Mouse (Mus musculus): Measurements from ENCODE around the gene Thra.
"Not testable (repeated sequence)": the region's sequence is repeated elsewhere in the genome, so short reads cannot be mapped to it uniquely, and the experiment has no call there.

The Thra gene

DNA sequence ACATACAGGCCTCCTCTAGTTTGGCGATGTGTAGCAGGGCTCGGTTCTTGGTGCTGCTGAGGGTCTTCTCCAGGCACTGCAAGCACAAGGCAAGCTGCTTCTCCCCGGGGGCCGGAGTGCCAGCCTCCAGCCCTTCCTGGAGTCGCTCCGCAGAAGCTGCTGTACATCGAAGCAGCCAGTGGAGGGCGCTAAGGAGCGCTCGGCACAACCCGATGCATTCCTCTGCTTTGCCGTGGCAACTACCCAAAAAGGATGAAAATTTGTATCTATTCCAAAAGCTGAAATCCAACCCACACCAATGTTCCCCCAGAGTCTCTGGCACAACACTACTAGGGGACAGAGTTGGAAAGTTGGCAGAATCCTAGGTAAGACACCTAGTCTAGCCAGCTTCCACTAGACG is 22.5 kb upstream of the Thra start:
- DNase-seq (ENCODE audit: low spot score): no peak

DNA sequence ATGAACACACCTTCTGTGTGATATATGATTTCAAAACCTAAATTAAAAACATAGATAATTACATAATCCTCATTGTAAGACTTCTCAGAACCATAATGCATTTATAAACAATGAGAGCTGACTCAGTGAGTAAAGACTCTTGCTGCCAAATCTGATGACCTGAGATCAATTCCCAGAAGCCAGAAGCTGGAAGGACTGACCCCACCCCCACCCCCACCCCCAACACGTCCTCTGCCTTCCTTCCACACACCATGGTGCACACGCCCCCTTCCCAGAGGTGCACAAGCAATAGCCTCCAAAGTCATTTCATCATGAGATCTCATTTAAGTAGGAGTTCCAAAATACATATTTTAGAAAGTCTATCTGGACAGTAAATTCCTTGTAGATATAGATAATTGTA is 19.7 kb upstream of the Thra start:
- DNase-seq (ENCODE audit: low spot score): no peak

DNA sequence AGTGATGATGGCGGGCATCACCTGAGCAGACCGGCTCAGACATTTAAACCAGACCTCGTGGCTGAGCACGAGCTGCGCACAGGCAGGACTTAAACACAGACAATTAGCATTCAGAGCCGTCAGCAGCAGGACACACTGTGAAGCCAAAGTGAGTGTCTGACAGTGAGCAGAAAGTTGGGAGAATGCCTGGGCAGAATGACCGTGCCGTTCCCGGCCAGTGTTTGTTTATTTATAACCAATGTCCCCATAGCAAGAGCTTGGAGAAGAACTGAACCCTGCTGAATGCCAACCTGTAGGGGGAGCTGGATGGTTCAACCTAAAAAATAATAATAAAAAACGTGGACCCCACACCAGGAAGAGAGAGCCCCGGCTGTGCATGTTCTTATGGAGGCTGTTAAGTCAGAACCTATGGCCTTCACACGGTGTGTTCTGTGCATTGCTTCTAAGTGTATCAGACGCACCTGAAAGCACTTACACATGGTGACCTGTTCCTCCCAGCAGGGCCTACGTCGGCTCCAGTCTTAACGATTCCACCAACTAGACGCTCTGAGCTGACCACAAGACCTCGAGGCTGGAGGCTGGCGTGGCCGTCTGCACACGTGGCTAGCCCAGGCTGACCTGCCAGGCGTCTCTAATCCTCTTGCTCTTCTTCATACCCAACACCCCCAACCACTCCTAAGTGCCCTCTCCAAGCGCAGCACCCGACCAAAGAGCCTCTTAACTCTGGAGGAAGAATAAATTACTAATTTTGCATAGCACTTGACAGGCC is 18.8 kb upstream of the Thra start:
- no peak for DNase-seq (ENCODE audit: low spot score)

DNA sequence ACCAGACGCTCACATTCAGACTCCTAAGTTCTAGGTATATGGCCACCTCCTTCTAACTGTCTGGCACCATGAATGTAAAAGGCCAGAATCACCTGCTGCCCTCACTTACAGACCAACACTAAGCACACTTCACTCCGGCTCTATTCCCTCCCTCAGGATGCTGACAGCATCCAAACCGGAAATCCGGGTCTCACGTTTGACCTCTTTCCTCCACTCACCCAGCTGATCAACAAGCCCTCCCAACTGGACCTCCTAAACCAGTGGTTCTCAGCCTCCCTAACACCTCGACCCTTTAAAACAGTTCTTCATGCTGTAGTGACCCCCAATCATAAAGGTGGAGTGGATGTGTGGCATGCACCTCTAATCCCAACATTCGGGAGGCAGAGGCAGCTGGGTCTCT is 17.3 kb upstream of the Thra start:
- DNase-seq (ENCODE audit: low spot score): no peak

DNA sequence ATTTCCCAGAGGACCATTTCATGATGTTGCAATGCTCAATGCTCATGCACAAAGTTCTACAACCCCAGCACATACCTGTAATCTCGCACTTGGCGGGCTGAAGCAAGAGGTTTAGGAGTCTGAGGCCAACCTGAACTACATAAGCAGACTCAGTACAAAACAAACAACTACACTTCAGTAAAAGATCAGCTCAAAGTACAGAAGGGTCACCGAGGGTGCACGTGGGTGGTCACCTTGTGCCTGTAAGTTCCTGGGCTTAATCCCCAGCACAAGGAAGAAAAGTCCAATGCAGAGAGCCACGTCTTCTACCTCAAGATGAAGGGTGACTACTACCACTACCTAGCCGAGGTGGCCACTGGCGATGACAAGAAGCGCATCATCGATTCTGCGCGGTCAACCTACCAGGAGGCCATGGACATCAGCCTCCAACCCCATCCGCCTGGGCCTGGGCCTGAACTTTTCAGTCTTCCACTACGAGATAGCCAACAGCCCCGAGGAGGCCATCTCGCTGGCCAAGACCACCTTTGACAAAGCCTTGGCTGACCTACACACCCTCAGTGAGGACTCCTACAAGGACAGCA is 14.4 kb upstream of the Thra start:
- no peak for DNase-seq (ENCODE audit: low spot score)

DNA sequence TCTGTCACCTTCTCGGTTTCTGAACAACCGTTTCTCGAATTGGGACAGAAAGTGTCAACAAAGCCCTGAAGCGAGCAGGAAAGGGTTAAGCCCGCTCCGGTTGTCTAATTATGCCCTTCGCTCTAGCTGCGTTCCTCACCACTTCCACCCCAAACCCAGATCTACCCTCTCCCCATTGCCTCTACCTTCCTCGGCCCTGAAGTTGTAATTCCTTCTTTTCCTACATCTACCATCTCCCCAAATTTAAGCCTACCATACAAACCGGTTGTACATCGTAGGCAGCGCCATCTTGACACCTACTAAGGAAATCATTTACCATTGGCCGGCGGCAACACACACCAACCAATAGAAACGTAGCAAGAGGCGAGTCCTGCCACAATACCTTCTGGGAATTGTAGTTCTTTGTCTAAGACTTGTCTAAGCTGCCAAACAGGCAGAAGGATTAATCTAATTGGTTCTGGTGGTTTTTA is 11.3 kb upstream of the Thra start, which contains the start of gene Med24:
Gene Med24 (minus strand): TSS at position 317 of the 470 bp plus-strand sequence.
- no peak for DNase-seq (ENCODE audit: low spot score)

DNA sequence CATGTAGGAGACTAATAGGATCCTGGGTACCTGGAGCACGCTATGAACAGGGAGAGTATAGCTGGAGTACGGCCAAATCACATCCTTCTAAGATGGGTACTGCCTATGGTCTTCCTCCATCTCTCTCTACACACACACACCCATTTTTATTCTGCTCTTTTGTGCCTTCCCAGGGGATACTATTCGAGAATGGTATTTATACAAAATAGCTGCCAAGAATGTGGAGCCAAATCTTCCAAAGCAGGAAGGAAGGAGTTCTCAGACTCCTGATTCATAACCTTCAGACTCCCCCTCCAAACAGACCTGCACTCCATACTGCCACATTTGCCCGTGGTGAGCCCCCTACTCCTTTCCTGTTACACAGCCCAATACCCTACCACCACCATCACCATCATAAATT is 9.7 kb upstream of the Thra start:
- DNase-seq (ENCODE audit: low spot score): no peak

DNA sequence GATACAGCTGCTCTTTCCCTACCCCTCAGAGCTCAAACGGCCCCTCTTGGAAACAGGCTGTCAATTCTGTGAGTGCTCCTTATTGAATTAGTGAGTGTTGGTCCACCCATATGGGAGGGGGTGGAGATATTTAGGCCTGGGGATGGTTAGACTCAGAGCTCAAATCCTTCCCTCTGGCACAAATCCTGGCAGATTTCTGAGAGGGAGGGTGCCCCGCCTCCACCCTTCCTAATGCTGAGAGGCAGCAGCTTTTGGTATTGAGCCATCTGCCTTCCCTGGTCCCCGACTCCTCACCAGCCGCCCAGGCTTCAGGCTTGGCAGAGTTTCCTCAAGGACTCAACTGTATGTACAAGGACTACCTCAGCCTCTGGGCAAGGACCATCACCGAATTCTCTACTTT is 9.3 kb upstream of the Thra start:
- no peak for DNase-seq (ENCODE audit: low spot score)

DNA sequence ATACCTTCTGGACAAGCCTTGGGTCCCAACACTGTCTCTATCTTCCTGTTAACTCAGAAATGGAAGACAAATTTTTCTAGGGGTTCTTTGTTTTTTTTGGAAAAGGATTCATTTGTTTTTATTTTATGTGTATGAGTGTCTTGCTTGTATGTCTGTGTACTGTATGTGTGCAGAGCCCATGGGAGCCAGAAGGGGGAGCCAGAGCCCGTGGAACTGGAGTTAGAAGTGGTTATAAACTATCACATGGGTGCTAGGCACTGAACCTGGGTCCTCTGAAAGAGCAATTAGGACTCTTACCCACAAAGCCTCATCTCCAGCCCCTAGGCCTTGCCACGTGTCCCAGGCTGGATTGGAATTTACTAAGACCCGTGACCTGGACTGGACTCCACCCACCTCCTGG is 6.4 kb upstream of the Thra start:
- DNase-seq (ENCODE audit: low spot score): no peak

DNA sequence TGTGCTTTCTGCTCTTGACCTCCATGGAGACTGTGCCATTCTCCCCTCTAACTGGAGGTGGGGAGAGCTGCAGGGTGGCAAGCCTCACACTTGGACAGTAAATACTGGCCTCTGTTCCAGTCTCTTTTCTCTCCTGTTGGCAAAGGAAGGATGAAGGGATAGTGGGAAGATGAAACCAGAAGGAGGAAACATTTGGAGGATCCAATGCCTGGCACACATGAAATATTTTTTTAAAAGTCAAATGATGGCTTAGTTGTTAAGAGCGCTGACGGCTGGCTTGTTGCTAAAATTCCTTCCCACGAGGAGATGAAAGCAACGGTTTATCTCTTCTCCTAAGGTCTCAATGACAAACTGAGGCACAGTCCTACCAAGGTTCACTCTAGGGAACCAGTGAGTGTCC is 5.3 kb upstream of the Thra start:
- no peak for DNase-seq (ENCODE audit: low spot score)

DNA sequence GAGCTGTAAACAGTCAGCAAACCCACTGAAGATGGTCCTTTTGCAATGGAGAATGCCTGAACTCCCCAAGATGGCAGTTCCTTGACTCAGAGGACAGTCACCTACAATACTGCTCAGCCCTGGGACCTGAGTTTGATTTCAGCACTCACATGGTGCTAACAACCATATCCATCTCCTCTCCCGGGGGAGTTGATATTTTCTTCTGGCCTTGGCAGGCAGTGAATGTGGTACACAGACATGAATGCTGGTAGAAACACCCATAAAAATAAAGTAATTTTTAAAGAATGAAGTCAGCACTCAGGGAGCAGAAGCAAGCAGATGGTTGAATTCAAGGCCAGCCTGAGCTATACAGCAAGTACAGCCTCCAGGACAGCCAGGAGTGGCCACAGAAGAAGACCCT is 4.3 kb upstream of the Thra start:
- DNase-seq (ENCODE audit: low spot score): no peak

DNA sequence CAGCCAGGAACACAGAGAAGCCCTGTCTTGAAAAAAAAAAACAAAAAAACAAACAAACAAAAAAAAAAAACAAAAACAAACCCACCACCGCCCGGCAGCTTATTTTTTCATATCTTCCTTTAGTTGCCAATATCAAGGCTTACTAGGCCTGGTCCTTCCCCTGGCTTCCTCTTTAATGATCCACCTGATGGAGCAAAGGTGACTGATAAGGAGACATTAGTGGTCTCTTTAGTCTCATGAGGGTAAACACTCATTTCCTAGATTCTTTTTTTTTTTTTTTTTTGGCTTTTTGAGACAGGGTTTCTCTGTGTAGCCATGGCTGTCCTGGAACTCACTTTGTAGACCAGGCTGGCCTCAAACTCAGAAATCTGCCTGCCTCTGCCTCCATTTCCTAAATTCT is 3.2 kb upstream of the Thra start:
- not testable (repeated sequence) for DNase-seq (ENCODE audit: low spot score)

DNA sequence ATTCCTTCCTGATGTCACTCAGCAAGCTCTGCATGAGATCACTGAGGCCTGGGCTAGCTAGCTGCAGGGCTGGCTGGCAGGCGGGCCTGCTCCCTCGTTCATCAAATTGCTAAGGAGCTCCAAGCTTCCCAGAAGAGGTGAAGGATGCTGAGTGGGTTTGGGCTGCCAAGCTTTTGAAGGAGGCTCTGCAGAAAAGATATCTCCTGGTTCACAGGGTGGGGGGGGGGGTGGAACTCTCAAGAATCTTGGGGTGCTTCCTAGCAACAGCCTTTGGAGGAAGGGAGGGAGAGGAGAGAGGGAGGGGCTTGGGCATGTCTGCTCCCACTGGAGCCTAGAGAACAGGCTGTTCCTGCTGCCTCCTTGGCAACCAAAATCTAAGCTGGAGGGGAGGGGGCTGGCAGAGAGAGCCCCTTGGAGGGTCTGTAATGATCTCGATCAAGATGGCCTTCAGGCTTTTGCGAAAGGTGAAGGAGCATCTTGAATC is 2.0 kb upstream of the Thra start:
- no peak for DNase-seq (ENCODE audit: low spot score)

DNA sequence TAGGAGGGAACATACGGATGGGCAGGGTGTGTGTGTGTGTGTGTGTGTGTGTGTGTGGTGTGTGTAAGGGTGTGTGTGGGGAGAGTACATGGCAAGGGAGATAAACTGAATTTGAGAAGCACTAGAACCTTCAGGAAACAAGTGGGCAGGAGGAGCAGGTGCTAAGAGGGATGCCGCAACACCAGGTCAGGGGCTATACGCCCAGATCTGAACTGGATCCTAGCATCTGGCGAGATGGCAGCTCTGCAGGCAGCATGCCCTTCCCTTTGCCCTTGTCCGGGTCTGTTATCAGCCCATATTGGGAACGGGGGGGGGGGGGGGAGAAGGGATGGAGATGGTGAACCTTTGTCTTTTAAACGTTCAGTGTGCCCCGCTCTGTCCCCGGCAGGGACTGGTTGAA is 1.5 kb upstream of the Thra start:
- DNase-seq (ENCODE audit: low spot score): no peak

DNA sequence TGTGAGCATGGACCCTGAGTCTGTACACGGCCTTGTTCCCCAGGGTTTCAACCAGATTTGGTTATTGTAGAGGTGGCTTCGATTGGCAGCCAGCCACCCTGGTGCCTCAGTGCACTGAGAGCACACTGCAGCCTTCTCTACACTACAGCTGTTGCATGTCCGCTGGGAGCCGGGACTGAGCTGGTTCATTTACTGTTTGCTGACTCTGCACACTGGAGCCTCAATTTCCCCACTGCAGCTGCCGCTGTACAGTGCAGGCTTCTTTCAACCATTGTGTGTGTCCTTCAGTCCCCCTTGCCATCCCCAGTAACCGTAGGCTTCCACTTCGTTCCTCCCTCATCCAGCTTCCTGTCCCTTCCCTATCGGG is 429 bp upstream of the Thra start:
- DNase-seq (ENCODE audit: low spot score): no peak

DNA sequence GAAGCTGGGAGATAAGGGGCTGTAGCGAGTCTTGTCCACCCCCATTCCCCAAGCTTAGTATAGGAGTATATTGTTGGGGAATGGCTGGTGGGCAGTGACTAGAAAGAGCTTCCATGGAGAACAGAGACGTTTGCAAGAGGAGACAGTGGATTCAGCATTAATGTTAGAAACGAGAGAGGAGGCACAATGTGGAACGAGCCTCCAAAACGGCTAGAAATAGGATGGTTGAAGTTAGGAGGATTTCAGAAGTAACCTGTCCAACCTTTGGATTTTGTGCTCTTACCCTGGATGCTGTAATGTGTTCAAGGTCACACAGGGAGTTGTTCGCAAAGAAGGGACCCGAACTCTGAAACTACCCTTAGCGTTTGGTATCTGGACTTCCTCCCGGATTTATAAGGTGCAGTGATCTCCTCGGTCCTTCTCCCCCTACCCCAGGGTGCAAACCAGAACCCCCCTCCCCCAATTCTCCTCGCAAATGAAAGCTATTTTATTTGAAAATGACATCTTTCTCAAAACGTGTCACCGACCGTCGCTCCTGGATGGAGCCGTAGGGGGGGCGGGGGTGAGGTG is 698 bp downstream of the Thra start:
- DNase-seq (ENCODE audit: low spot score): no peak

DNA sequence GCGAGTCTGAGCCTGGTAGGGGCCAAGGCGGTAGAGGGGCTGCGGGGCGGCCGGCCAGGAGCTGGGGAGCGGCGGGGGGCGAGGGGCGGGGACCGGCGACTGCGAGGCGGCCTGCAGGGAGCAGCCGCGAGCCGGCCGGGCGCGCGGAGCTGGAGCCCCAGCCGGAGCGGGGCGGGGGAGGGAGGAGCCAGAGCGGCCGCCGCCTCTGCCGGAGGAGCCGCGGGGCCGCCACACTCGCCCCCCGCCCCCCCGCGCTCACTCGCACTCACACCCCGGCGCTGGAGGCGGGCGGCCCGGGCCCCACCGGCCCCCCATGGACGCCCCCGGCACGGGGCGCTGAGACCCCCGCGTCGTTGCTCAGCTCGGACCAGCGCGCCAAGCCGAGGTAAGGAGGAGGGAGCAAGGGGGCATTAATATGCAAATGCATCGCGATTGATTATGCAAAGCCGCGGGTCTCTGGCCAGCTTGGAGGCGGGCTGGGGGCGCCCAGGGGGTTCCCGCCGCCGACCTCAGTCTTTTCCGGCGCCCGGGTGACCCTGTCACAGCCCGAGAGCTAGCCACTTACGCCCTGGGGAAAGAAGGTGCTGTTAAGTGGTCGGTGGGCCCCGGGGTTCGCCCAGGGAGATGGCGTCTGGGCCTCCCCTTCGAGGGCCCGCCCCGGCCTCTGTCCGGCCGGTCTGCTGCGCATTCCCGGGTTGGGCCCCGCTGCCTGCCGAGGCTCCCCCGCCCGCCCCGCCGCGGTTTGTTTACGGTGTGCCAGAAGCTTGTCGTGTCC is 1.4 kb downstream of the Thra start:
- no peak for DNase-seq (ENCODE audit: low spot score)

DNA sequence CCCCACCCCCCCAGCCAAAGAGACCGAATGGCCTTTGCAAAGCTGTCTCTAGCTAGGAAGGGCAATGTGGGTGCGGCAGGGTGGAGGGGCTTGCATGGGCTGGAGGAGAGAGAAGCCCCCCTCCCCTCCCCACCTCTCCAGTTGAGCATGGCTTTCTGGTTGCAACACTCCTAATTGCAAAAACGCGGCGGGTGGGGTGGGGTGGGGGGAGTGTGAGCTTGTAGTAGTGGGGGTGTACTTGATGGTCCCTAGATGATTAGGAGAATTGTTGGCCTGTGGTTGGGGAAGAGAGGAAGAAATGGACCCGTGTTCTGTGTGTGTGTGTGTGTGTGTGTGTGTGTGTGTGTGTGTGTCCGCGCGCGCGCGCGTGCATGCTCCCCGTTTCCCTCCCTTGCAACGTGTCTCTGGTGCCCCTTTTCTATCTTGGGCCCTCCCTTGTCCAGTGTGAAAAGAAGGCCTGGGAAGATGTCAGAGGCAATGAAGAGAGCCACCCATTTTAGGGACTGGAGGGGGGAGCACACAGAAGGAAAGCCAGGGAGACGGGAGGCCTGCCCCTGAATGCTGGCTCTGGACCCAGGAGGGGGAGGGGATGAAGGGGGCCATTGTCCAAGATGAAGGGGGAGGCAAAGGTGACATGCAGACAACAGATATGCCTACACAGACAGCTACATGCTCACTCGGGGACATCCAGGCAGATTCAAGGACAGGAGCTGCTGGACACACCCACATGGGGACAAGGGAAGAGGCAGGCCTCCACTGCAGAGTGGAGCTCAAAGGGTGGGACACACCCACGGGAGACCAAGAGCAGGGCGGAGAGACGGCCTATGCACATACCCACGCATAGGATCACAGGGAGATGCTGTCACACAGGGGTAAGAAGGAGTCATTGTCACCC is 2.2 kb downstream of the Thra start:
- no peak for DNase-seq (ENCODE audit: low spot score)

DNA sequence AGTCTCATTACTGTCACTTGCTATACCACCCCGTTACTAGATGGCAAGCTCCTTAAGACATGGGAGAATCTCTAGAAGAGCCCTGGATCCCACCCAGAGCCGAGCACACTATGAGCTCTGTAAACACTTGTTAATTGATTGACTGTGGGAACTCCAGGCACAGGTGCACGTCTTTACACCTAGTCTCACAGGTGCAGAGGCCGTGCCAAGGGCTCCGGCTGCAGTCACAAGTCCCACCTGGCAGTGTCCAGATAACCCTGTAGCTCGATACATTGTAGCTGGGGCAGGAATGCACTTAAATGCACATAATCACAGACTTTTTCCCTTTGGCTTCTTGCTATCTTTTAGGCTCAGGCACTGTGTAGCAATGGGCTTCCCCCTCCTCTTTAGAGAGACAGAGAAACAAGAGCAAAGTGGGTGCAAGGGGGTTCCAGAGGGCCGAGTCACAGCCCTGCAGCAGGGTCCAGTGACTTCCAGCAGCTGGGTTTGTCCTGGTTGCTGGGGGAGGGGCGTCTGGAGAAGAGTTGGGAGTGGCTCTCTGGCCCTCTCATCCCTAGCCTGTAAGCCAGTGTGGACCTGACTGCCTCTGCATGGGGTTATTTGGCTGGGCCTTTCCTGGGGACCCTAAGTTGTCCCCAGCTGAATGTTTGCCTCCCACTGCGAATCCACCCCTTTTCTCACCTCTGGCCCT is 3.4 kb downstream of the Thra start:
- no peak for DNase-seq (ENCODE audit: low spot score)

DNA sequence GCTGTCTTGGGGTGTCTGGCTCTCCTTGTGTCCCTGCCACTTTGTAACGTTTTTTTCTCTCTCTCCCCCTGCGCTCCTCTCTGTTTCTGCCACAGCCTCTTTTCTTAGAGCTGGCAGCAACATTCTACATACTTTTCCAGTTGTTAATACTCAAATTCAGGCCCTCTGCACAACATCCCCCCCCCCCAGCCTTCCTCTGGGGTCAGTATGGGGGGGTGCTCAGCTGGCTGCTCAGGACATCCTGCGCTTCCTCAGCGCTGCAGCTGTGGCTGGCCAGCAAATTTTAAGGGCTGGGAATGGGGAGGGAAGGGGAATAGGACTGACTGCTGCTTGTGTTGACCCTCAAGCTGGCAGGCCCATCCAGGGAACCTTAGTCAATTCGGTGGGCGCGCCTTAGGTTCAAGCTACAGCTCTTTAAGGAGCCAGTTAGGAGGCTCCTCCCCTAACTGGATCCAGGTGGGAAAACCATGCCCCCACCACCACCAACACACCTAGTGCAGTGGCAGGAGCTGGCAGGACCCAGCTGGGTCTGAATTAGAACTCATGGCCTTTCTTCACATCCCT is 4.1 kb downstream of the Thra start:
- no peak for DNase-seq (ENCODE audit: low spot score)

Data from ovary, postnatal 10 days (tissue).